ENCODE assay signal across 9 mouse cellular contexts in genomic region chr2:58175392-58176291, GRCm38 (mm10). TPM values are rescaled to one million over a fixed set of nuclear protein-coding genes. Genes with fewer than 3 reads are reported as not detected.
DNase-seq lines count a peak whose midpoint lies in the region; ATAC-seq and TF ChIP-seq lines count a peak whose summit lies in the region.
"Had no signal": no experiment of that assay in that cellular context is flagged by ENCODE, and none has a peak within 500 bp of the region (broad histone marks: within the 10 kb centered on the region; RNA-seq: fewer than 3 reads in every experiment).

No protein-coding gene starts in this region.

- H3K4me3 ChIP-seq in hindbrain, embryonic 13.5 days = no peak overlapping the region
- no peak overlapping the region for H3K4me3 ChIP-seq in hindbrain, embryonic 10.5 days
- H3K4me3 ChIP-seq in heart, postnatal 0 days (ENCODE audit: low read depth, low read length) = no peak overlapping the region
- H3K4me3 ChIP-seq in lung, embryonic 16.5 days (ENCODE audit: low read length) = no peak overlapping the region

- no peak overlapping the region for H3K4me2 ChIP-seq in hindbrain, embryonic 13.5 days
- H3K4me2 ChIP-seq in heart, postnatal 0 days (ENCODE audit: low read depth, low read length) = no peak overlapping the region
- H3K4me2 ChIP-seq in lung, embryonic 16.5 days (ENCODE audit: low read depth, low read length) = 0 out of 2 replicates have a peak overlapping the region, but pooled peaks have one; percentile 3

- TF ChIP-seq EP300 in heart, postnatal 0 days (IDR thresholded peaks at IDR 0.05; ENCODE audit: low read depth) = no peak

- no peak for TF ChIP-seq CTCF in heart, postnatal 0 days (IDR thresholded peaks at IDR 0.05; ENCODE audit: low read depth)

- no peaks in the 10 kb centered on the region for H3K9me3 ChIP-seq in hindbrain, embryonic 13.5 days
- no peaks in the 10 kb centered on the region for H3K9me3 ChIP-seq in hindbrain, embryonic 10.5 days
- no peaks in the 10 kb centered on the region for H3K9me3 ChIP-seq in heart, postnatal 0 days (replicated peaks; ENCODE audit: control insufficient read depth, low read length)
- no peaks in the 10 kb centered on the region for H3K9me3 ChIP-seq in lung, embryonic 16.5 days (ENCODE audit: control insufficient read depth, low read length)

- H3K27me3 ChIP-seq in hindbrain, embryonic 13.5 days = no peaks in the 10 kb centered on the region
- H3K27me3 ChIP-seq in hindbrain, embryonic 10.5 days (ENCODE audit: insufficient read depth, poor library complexity, severe bottlenecking) = no peaks in the 10 kb centered on the region
- H3K27me3 ChIP-seq in heart, postnatal 0 days (ENCODE audit: control insufficient read depth, insufficient read depth, low read length) = no peaks in the 10 kb centered on the region
- H3K27me3 ChIP-seq in lung, embryonic 16.5 days (ENCODE audit: control insufficient read depth, insufficient read depth, low read depth, low read length) = no peaks in the 10 kb centered on the region

- peaks cover 8% of the 10 kb centered on the region for H3K4me1 ChIP-seq in hindbrain, embryonic 13.5 days (replicated peaks)
- H3K4me1 ChIP-seq in hindbrain, embryonic 10.5 days (replicated peaks) = no peaks in the 10 kb centered on the region
- H3K4me1 ChIP-seq in heart, postnatal 0 days (ENCODE audit: control insufficient read depth, insufficient read depth) = peaks cover 18% of the 10 kb centered on the region
- peaks cover 12% of the 10 kb centered on the region for H3K4me1 ChIP-seq in lung, embryonic 16.5 days (replicated peaks; ENCODE audit: control insufficient read depth, insufficient read depth, low read length)

- 86% methylated on average over 8 of the region's 8 CpGs for WGBS in hindbrain, embryonic 13.5 days
- 91% methylated on average over 8 of the region's 8 CpGs for WGBS in hindbrain, embryonic 10.5 days
- 37% methylated on average over 8 of the region's 8 CpGs for WGBS in heart, postnatal 0 days
- 41% methylated on average over 8 of the region's 8 CpGs for WGBS in lung, embryonic 16.5 days

- no peaks in the 10 kb centered on the region for H3K36me3 ChIP-seq in hindbrain, embryonic 13.5 days
- no peaks in the 10 kb centered on the region for H3K36me3 ChIP-seq in hindbrain, embryonic 10.5 days
- no peaks in the 10 kb centered on the region for H3K36me3 ChIP-seq in heart, postnatal 0 days (replicated peaks; ENCODE audit: control insufficient read depth, insufficient read depth, low read length)
- H3K36me3 ChIP-seq in lung, embryonic 16.5 days (ENCODE audit: control insufficient read depth, insufficient read depth, low read length) = no peaks in the 10 kb centered on the region

- 0 out of 2 replicates have a peak overlapping the region, but pooled peaks have one; percentile 74 for H3K27ac ChIP-seq in hindbrain, embryonic 13.5 days
- H3K27ac ChIP-seq in hindbrain, embryonic 10.5 days = no peak overlapping the region
- H3K27ac ChIP-seq in heart, postnatal 0 days (ENCODE audit: low read depth) = 0 out of 2 replicates have a peak overlapping the region, but pooled peaks have one; percentile 11
- peak overlapping the region; percentile 72 for H3K27ac ChIP-seq in lung, embryonic 16.5 days (ENCODE audit: low read length)
- H3K27ac ChIP-seq: macrophage had no signal

- no peak for ATAC-seq in hindbrain, embryonic 13.5 days (ENCODE audit: low FRiP score)
- 0 out of 2 replicates have a peak, but pooled peaks have one; percentile 16 for ATAC-seq in cerebellum, adult (ENCODE audit: insufficient number of reproducible peaks, low FRiP score, low TSS enrichment)
- peak; percentile 62 for ATAC-seq in heart, postnatal 0 days (ENCODE audit: insufficient read depth, low read depth)
- ATAC-seq in lung, embryonic 16.5 days (ENCODE audit: low read depth) = peak; percentile 56; the same call in 1 of the 2 replicates

- no peak for DNase-seq in hindbrain, embryonic 10.5 days (ENCODE audit: low spot score)
- peak; percentile 81 for DNase-seq in heart, postnatal 0 days (ENCODE audit: low spot score)
- DNase-seq in spleen, postnatal 14 days (ENCODE audit: low spot score in 2 of 2) = no peak
- no peak for DNase-seq in left cerebral cortex, adult 8-10 months (ENCODE audit: low spot score in 2 of 2)
- DNase-seq in neural tube, embryonic 10.5 days (ENCODE audit: extremely low spot score, low spot score) = no peak

- no peak overlapping the region for H3K9ac ChIP-seq in hindbrain, embryonic 13.5 days
- no peak overlapping the region for H3K9ac ChIP-seq in heart, postnatal 0 days (replicated peaks; ENCODE audit: low read depth, low read length)
- H3K9ac ChIP-seq in lung, embryonic 16.5 days (ENCODE audit: low read length) = no peak overlapping the region

RNA-seq across cellular contexts. Expression of gene Cytip, which starts 19.7 kb away (rescaled TPM):
- 0.35 TPM in 1 of 2 replicates, not detected in the other for polyA plus RNA-seq in hindbrain, embryonic 13.5 days (2015; fragmentation: Nextera tagmentation; extraction: Ambion mirVana)
- 0.27 and 0.30 TPM in 2 replicates for polyA plus RNA-seq in hindbrain, embryonic 10.5 days (2016; fragmentation: Nextera tagmentation; extraction: Ambion mirVana)
- total RNA-seq in heart, postnatal 0 days (2014; rRNA removed; ENCODE audit: low replicate concordance) = 2.4 TPM in 1 of 2 replicates, not detected in the other
- polyA plus RNA-seq in heart, postnatal 0 days (2015; fragmentation: Nextera tagmentation; extraction: Ambion mirVana) = 0.27 and 0.49 TPM in 2 replicates
- 3.8 and 4.6 TPM in 2 replicates for polyA plus RNA-seq in lung, embryonic 16.5 days (2015; fragmentation: Nextera tagmentation; extraction: Ambion mirVana)
- total RNA-seq in left cerebral cortex, adult 8-10 months (2022) = under 1 TPM in 3 of 4 experiments, not detected in 1; 0.07 to 0.98 (median 0.93) TPM
